Mouse (Mus musculus) myocyte (in vitro differentiated cells): ENCODE results near the gene Zfp422. TPM values are rescaled to one million over a fixed set of nuclear protein-coding genes. Genes with fewer than 3 reads are reported as not detected.
"Not testable (repeated sequence)": the region's sequence is repeated elsewhere in the genome, so short reads cannot be mapped to it uniquely, and the experiment has no call there.

Experiments used
- H3K27me3 ChIP-seq: one replicate; pipeline ENCODE4 v1.6.1; 2011; ENCODE audit not compliant: control insufficient read depth, insufficient read depth, insufficient read length
- H3K36me3 ChIP-seq: one replicate; pipeline ENCODE4 v1.6.1; 2011; ENCODE audit not compliant: control insufficient read depth, insufficient read depth
- H3K4me2 ChIP-seq: one replicate; pipeline ENCODE4 v1.6.1; 2011; ENCODE audit warnings: low read depth, control low read depth
- H3K4me3 ChIP-seq: one replicate; pipeline ENCODE4 v1.5.1; 2011; ENCODE audit warnings: mild to moderate bottlenecking, control low read depth, moderate library complexity
- H3K79me2 ChIP-seq: one replicate; pipeline ENCODE4 v1.6.1; 2011; ENCODE audit not compliant: control insufficient read depth, insufficient read depth
- H3ac ChIP-seq: one replicate; pipeline ENCODE4 v1.6.1; 2011; ENCODE audit not compliant: control insufficient read depth, insufficient read length
- MAX ChIP-seq: IDR thresholded peaks from one replicate; pipeline ENCODE4 v1.6.1; 2011; ENCODE audit warnings: low read depth, mild to moderate bottlenecking, control low read depth
- MYOD1 ChIP-seq, 3 experiments: IDR thresholded peaks; one replicate each; pipeline ENCODE4 v1.6.1; 2011; ENCODE audit warnings: control low read depth in 2 of 3, low read depth in 2 of 3, mild to moderate bottlenecking in 2 of 3, moderate library complexity in 1 of 3; ENCODE audit not compliant: insufficient read length in 2 of 3, control insufficient read depth in 1 of 3
- REST ChIP-seq: IDR thresholded peaks from one replicate; pipeline ENCODE4 v1.6.1; 2011; ENCODE audit warnings: mild to moderate bottlenecking, control low read depth, moderate library complexity; ENCODE audit not compliant: insufficient read depth, insufficient read length
- SRF ChIP-seq: IDR thresholded peaks from one replicate; pipeline ENCODE4 v1.6.1; 2011; ENCODE audit warnings: low read depth; ENCODE audit not compliant: control insufficient read depth, insufficient read length
- TCF3 ChIP-seq: IDR thresholded peaks from one replicate; pipeline ENCODE4 v1.6.1; 2011; ENCODE audit warnings: low read depth, control low read depth; ENCODE audit not compliant: insufficient read length
- polyA plus RNA-seq: library from polyadenylated mRNA; unstranded; fragments of >200 nt; fragmentation: generic; extraction: Trizol; gene quantifications from one replicate; pipeline ENCODE4 v1.2.1, GENCODE M21; 2012; ENCODE audit warnings: missing spikeins

The Zfp422 gene
- polyA plus RNA-seq, 1 experiment = 5.2 TPM

DNA sequence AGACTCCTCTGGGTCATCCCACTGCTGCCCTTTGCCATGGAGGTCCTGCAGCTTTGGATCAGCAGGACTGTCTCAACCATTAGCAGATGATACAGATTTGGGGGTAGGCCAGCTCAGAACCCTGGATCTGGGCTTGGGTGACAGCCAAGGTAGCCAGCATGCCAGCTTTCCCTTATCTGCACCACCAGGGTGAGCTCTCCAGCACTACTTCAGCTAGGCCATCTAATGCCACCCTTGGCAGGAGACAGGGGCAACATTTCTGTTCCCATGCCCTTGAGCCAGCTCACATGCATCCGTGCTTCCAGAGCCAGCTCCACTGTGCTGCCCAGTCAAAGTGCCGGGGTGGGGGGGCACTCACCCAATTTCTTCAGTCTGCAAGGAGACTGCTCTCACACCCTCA, 13.1 kb downstream of the Zfp422 start:
- Histone ChIP-seq H3K27me3 (no peaks in the 10 kb centered on the region), H3K4me3 (no peak overlapping the region), H3K4me2 (no peak overlapping the region), H3ac (no peak overlapping the region), H3K79me2 (no peaks in the 10 kb centered on the region), H3K36me3 (no peaks in the 10 kb centered on the region)
- no peak for TF ChIP-seq MYOD1 (IDR thresholded peaks at IDR 0.05; ENCODE audit: control insufficient read depth in 1 of 3, insufficient read length in 2 of 3, low read depth in 2 of 3)
- TF ChIP-seq TCF3 = no peak

DNA sequence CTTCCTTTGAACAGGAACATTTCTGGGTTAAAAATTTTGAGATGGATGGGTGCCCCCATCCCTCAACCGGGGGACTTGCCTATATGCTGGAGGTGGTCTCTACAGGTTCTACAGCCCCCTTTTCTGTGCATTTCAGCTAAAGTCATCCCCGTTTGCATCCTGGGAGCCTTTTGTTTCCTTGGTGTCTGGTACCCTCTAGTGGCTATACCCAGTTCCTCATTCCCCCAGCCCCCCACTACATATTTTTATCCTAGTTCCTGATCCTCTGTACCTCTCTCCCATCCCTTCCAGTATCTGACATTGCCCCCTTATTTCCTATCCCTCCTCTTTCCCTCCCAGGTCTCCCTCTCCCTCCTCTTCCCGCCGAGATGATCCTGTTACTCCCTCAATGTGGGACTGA, 21.6 kb downstream of the Zfp422 start:
- no peaks in the 10 kb centered on the region for H3K27me3 ChIP-seq
- H3ac ChIP-seq = no peak overlapping the region
- H3K79me2 ChIP-seq = no peaks in the 10 kb centered on the region
- no peaks in the 10 kb centered on the region for H3K36me3 ChIP-seq
- H3K4me3 ChIP-seq = no peak overlapping the region
- TF ChIP-seq MAX (no peak), REST (no peak)
- no peak overlapping the region for H3K4me2 ChIP-seq

GRCm38 (mm10) chr6:116600969-116601368, 27.8 kb downstream of the Zfp422 start:
- not testable (repeated sequence) for H3K27me3 ChIP-seq, H3K36me3 ChIP-seq, H3ac ChIP-seq, H3K4me2 ChIP-seq, H3K79me2 ChIP-seq, H3K4me3 ChIP-seq

DNA sequence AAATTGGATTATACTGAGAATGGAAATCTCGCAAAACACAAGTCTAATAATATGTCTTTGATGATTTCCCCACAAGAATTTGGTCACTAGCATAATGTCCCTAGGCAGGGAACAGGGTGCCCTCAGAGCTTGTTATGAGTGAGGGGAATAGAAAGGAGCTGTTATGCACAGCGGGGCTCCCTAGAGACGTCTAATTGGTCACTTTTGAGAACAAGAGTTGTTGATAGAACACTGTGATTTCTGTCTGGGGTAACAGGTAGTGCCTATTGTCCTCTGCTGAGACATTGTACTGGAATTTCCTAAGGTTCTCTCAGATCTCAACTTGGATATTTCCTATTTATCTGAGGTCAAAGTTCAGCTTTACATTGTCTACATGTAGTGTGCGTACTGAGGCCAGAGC, 44.7 kb downstream of the Zfp422 start, which contains the start of gene Olfr215:
Olfr215 (minus strand) TSS at position 101 of the 400 bp plus-strand sequence.
- Histone ChIP-seq H3ac (no peak within 1 kb of the TSS), H3K4me2 (no peak within 1 kb of the TSS), H3K4me3 (no peak within 1 kb of the TSS), H3K36me3 (no peaks in the 10 kb centered on the region), H3K27me3 (peaks cover 5% of the 10 kb centered on the region), H3K79me2 (no peaks in the 10 kb centered on the region)
- TF ChIP-seq SRF = no peak
- no peak for TF ChIP-seq MYOD1 (IDR thresholded peaks at IDR 0.05; ENCODE audit: control insufficient read depth in 1 of 3, insufficient read length in 2 of 3, low read depth in 2 of 3)

Other genes starting within 250 kb of the Zfp422 start
- 21.7 TPM for gene Alox5, start 167.8 kb downstream of the Zfp422 start, polyA plus RNA-seq
- gene Olfr211, start 139.9 kb downstream of the Zfp422 start, polyA plus RNA-seq = not detected
- not detected for gene Olfr212, start 122.5 kb downstream of the Zfp422 start, polyA plus RNA-seq
- gene Olfr213, start 90.5 kb downstream of the Zfp422 start, polyA plus RNA-seq = not detected
- gene Gm5580, start 77.9 kb downstream of the Zfp422 start, polyA plus RNA-seq = 0.48 TPM
- not detected for gene Olfr214, start 74.8 kb downstream of the Zfp422 start, polyA plus RNA-seq
- gene Olfr215, start 44.8 kb downstream of the Zfp422 start, polyA plus RNA-seq = 0.14 TPM
- gene Depp1, start 21.6 kb upstream of the Zfp422 start, polyA plus RNA-seq = 12.0 TPM
- gene Rassf4, start 45.0 kb upstream of the Zfp422 start, polyA plus RNA-seq = 0.86 TPM
- gene Tmem72, start 87.9 kb upstream of the Zfp422 start, polyA plus RNA-seq = 0.04 TPM